Mouse (Mus musculus) left cerebral cortex, adult 2 months (tissue): ENCODE results near the gene Trim2. TPM values are rescaled to one million over a fixed set of nuclear protein-coding genes. Genes with fewer than 3 reads are reported as not detected.

Experiments used
- DNase-seq, 2 experiments: peaks; one replicate each; pipeline ENCODE4 v3.0.0; 2021 to 2022; ENCODE audit warnings: low spot score in 2 of 2, mixed read lengths in 1 of 2; ENCODE audit errors: extremely low spot score in 1 of 2
- H3K27ac ChIP-seq: fragments of 200-600 bp; 2 replicates; pipeline ENCODE4 v1.8.1; 2022
- H3K4me3 ChIP-seq: fragments of 200-600 bp; 2 replicates; pipeline ENCODE4 v1.8.1; 2022
- CTCF ChIP-seq: fragments of 200-600 bp; IDR thresholded peaks from 2 replicates; pipeline ENCODE4 v1.8.1; 2022; ENCODE audit warnings: antibody characterized with exemption, mild to moderate bottlenecking, moderate library complexity
- intact Hi-C: fragments of 180-260 bp; cut with DNase I; formaldehyde crosslinking; loops from one replicate; pipeline ENCODE4 v1.15.1; 2025
- total RNA-seq, 2 experiments: library from RNA; stranded (reverse); gene quantifications; 2 replicates each; pipeline ENCODE4 v1.2.3; 2021

Trim2 gene
- total RNA-seq, 2 experiments from 2014 or later, result 246 to 280 TPM

- intact Hi-C loops, result no loop called here
- Histone ChIP-seq H3K27ac (no peak overlapping the region), H3K4me3 (no peak overlapping the region)
- no peak for DNase-seq
- TF ChIP-seq CTCF, result no peak
Measured at GRCm38 (mm10) chr3:84262804-84263203, 43.9 kb downstream of the Trim2 start.

DNA sequence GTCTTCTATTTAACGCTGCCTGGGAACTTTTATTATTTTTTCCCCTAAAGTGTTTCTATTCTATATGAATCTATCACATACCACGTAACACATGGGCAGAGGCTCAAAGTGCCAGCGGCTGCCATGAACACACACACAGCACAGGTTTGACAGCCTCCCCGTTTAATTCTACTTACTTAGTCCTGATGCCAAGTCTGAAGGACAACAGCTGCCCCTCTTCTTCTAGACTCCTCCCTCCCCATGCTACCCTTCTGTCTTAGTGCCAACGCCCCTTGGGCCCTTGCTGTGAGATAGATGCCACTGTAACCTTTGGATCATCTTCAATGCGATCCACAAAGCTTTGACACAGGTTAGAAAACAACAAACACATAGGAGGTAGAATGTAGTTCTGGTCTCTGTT is 44.8 kb downstream of the Trim2 start:
- intact Hi-C loops, result no loop called here
- H3K4me3 ChIP-seq, result no peak overlapping the region
- no peak for DNase-seq
- no peak overlapping the region for H3K27ac ChIP-seq
- no peak for TF ChIP-seq CTCF

GRCm38 (mm10) chr3:84260837-84261236 is 45.8 kb downstream of the Trim2 start:
- no peak for DNase-seq
- intact Hi-C loops, result no loop called here
- no peak overlapping the region for H3K27ac ChIP-seq
- TF ChIP-seq CTCF, result no peak
- no peak overlapping the region for H3K4me3 ChIP-seq

DNA sequence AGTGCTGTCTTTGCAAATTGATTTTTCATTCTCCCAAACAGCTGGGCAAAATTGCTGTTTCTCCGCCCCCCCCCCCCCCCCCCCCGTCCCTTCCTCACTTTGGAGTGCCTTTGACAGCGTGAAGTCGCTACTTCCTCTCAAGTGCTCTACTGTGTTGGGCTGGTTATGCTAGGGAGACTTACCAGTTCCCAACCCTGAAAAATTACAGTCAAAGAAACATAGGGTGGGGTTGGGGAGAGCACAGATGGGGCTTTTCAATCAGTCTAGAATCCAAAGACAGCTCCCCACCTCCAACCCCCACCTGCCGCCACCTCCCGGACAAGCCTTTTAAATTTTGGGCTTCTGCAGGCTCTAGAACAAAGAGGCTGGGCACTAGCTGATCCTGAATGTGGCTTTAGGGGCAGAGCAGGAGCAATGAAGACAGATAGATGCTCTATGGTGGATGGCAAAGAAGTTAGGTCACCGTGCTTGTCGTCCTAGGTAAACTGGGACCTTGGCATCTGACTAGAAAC is 46.6 kb downstream of the Trim2 start:
- no peak for TF ChIP-seq CTCF

DNA sequence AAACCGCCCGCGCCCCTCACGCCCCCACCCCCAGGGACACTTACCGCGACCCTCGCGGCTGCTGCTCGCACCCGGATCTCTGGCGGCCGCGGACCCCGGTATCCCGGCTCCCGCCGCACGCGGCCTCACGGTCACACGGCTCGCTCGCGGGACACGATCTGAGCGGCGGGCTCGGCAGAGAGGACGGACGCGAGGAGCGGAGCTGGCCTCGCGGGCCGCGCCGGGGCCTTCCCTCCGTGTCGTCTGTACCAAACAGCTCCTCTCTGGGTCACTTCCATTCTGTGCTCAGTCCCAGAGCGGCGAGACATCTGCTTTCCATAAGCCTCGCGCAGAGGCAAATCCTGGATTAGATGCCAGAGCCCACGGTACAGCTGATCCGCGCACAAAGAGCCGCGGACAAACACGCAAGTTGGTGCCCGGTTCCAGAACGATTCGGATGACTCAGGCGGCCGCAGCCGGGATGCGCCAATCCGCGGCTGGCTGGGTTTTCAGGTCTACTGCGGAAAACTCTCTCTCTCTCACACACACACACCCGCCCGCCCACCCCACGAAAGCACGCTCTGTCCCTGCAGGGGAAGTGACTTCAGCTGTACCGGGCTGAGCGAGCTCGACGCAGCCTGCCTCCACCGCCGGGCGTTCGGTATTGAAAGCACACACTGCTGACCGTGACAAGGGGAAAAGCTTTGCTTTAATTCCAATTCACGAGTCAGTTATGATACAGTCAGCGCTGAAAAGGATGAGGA is 47.2 kb downstream of the Trim2 start:
- DNase-seq, result peak; percentile 79 to 84
- no peak; the same call in 1 of the 2 replicates for TF ChIP-seq CTCF
- intact Hi-C loops, result loop anchor here (1.0 to 5.0 kb wide), 4 partner anchors 13 to 82 kb away; no protein-coding TSS in a partner anchor

More for the DNA sequence above, 46.6 kb downstream of the Trim2 start:
- Histone ChIP-seq H3K4me3 (peak overlapping the region; percentile 88), H3K27ac (peak overlapping the region; percentile 97)
- no peak for DNase-seq
- intact Hi-C loops, result no loop called here

GRCm38 (mm10) chr3:84258518-84259031 is 48.1 kb downstream of the Trim2 start:
- no peak for TF ChIP-seq CTCF

More for the DNA sequence above, 47.2 kb downstream of the Trim2 start:
- Histone ChIP-seq H3K27ac (peak overlapping the region; percentile 97), H3K4me3 (peak overlapping the region; percentile 88)

DNA sequence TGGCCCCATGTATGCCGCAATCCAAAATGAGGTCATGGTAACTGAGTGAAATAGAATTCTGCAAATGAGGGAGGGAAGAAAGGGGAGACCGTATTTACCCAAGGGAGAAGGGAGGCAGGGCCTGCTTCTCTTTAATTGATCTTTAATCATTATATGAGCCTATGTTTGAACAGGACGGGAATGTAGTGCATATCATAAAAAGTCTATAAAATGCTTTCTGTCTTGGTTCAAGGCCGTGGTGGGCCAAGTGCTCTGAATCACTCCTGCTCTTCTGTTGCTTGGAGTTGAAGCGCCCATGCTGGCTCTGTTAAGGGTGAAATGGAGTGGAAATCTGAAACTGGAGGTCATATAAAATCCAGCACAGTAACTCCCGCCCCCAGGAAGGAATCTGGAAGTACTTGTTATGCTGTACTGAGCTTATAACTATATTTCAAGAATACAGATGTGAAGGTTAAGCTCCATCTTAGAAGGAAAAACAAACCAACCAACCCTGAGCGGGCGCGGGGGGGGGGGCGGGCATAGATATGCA is 48.6 kb downstream of the Trim2 start:
- no peak overlapping the region; the same call in 1 of the 2 replicates for H3K27ac ChIP-seq
- intact Hi-C loops, result loop anchor here (1.0 to 5.0 kb wide), 3 partner anchors 38 to 81 kb away; no protein-coding TSS in a partner anchor
- TF ChIP-seq CTCF, result no peak
- H3K4me3 ChIP-seq, result peak overlapping the region; percentile 88
- DNase-seq, result no peak

More at GRCm38 (mm10) chr3:84258518-84259031, 48.1 kb downstream of the Trim2 start:
- H3K4me3 ChIP-seq, result peak overlapping the region; percentile 88
- no peak for DNase-seq
- intact Hi-C loops, result loop anchor here (1.0 to 5.0 kb wide), 5 partner anchors 12 to 81 kb away; no protein-coding TSS in a partner anchor
- H3K27ac ChIP-seq, result peak overlapping the region; percentile 97

DNA sequence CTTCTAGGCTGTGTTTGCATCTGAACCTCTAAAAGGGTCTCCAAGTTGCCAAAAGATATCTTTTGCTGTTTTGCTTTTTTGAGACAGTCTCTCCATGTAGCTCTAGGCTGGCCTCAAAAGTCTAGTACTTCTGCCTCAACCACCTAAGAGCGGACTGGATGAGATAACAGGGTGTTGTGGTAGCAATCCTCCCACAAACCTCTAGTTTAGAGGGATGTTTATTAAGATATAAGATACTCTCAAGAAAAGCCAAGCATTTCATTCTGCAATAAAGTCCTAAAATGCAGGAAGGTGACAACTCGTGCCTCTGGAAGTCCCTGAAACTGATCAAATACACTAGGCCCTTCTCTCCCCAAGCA is 52.2 kb downstream of the Trim2 start:
- Histone ChIP-seq H3K27ac (no peak overlapping the region), H3K4me3 (no peak overlapping the region)
- intact Hi-C loops, result no loop called here
- DNase-seq, result no peak
- TF ChIP-seq CTCF, result no peak

DNA sequence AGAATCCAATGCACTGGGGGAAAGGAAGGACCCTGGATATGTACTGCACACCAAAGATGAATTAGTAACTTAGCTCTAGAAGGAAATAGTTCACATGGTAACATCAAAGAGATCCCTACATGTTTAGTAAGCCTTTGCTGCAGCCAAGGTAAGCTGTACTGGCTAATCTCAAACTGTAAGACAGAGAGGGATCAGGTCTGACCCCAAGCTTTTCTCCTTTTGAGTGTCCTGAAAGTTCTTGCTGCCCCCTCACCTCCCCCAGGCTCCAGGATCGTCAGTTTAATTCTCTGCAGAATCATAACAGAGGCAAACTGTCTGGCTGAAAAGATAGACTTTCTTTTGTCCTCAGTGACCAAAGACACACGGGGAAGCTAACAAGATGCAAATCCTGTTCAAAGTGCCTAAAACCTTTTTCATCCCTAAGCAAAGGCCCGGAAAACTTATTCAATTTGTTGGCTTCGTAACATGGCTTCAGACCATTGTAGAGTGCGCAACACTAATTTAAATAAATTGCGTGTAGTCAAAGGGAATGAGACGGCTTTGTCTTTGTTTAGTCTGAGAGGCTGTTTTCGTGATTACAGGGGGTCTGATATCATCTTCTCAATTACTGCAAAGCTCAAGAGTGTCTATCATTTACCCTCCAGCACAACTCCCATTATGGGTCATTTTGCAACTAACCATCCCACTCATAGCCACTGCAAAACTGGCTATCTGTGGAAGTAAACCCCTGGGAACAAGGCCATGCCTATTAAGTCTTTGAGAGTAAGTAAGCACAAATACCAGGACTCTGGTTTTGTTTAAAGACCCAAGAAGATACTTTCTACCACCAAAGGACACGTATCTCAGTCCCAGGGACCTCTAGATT is 52.8 kb downstream of the Trim2 start:
- Histone ChIP-seq H3K27ac (no peak overlapping the region), H3K4me3 (no peak overlapping the region)
- DNase-seq, result no peak
- no peak for TF ChIP-seq CTCF
- intact Hi-C loops, result no loop called here

GRCm38 (mm10) chr3:84252776-84253654 is 53.7 kb downstream of the Trim2 start:
- intact Hi-C loops, result no loop called here
- Histone ChIP-seq H3K27ac (no peak overlapping the region), H3K4me3 (no peak overlapping the region)
- no peak for DNase-seq
- TF ChIP-seq CTCF, result no peak

- no peak for TF ChIP-seq CTCF
- no peak overlapping the region for H3K27ac ChIP-seq
- intact Hi-C loops, result no loop called here
- DNase-seq, result no peak
- no peak overlapping the region for H3K4me3 ChIP-seq
Measured at GRCm38 (mm10) chr3:84251721-84252120, 55.0 kb downstream of the Trim2 start.
